Mouse (Mus musculus) ovary, postnatal 10 days (tissue): ENCODE results near the gene Clec4a4.
"Not testable (repeated sequence)": the region's sequence is repeated elsewhere in the genome, so short reads cannot be mapped to it uniquely, and the experiment has no call there.

ENCODE experiments used
- DNase-seq: peaks from one replicate; pipeline ENCODE4 v3.0.0; 2022; ENCODE audit warnings: low spot score

The Clec4a4 gene

GRCm38 (mm10) chr6:122989876-122990437, at the start of gene Clec4a4:
Gene Clec4a4, plus strand, starts transcription at chr6:122990367.
- no peak for DNase-seq

- DNase-seq: no peak
These were observed 43.4 kb upstream of the Clec4a4 start for GRCm38 (mm10) chr6:122946760-122947159.

GRCm38 (mm10) chr6:122952401-122952800, 37.8 kb upstream of the Clec4a4 start, which contains the start of gene Clec4a3:
Gene Clec4a3, plus strand, starts transcription at chr6:122952515.
- no peak for DNase-seq

- DNase-seq: no peak
These were observed 25.6 kb upstream of the Clec4a4 start for GRCm38 (mm10) chr6:122964562-122964961.

- no peak for DNase-seq
These were observed 21.1 kb upstream of the Clec4a4 start for GRCm38 (mm10) chr6:122969048-122969447.

- DNase-seq: not testable (repeated sequence)
These were observed 14.5 kb downstream of the Clec4a4 start for GRCm38 (mm10) chr6:123004696-123005095.

- no peak for DNase-seq
These were observed 15.4 kb downstream of the Clec4a4 start for GRCm38 (mm10) chr6:123005591-123005990.

- DNase-seq: no peak
These were observed 59.7 kb downstream of the Clec4a4 start, which contains the start of gene Clec4b1 for GRCm38 (mm10) chr6:123049742-123050372. Gene Clec4b1, plus strand, starts transcription at chr6:123049962.
